Mouse (Mus musculus) hindbrain, embryonic 13.5 days (tissue): ENCODE results near the gene Lag3. TPM values are rescaled to one million over a fixed set of nuclear protein-coding genes. Genes with fewer than 3 reads are reported as not detected.
A peak's percentile ranks its signal among the peaks of the same experiment; 100 is the strongest.

Experiments
- ATAC-seq: fragments of 200-750 bp; cut with Nextera tagmentation; 2 replicates; pipeline ENCODE4 v1.8.0; 2017; ENCODE audit warnings: moderate TSS enrichment; ENCODE audit not compliant: low FRiP score
- H3K27ac ChIP-seq: fragments of 300-500 bp; sonication (generic); 2 replicates; pipeline ENCODE4 v1.5.1; 2015; ENCODE audit warnings: inconsistent platforms, mild to moderate bottlenecking, moderate library complexity
- H3K27me3 ChIP-seq: fragments of 300-500 bp; sonication (generic); 2 replicates; pipeline ENCODE4 v1.6.1; 2015; ENCODE audit warnings: mild to moderate bottlenecking, inconsistent platforms
- H3K36me3 ChIP-seq: fragments of 300-500 bp; sonication (generic); 2 replicates; pipeline ENCODE4 v1.6.1; 2015; ENCODE audit warnings: mild to moderate bottlenecking, inconsistent platforms
- H3K4me1 ChIP-seq: fragments of 300-500 bp; sonication (generic); replicated peaks from 2 replicates; pipeline ENCODE4 v1.6.1; 2015; ENCODE audit warnings: inconsistent platforms
- H3K4me2 ChIP-seq: fragments of 300-500 bp; sonication (generic); 2 replicates; pipeline ENCODE4 v1.6.1; 2015; ENCODE audit warnings: inconsistent platforms, mild to moderate bottlenecking, moderate library complexity
- H3K4me3 ChIP-seq: fragments of 300-500 bp; sonication (generic); 2 replicates; pipeline ENCODE4 v1.5.1; 2015; ENCODE audit warnings: mild to moderate bottlenecking, inconsistent platforms
- H3K9ac ChIP-seq: fragments of 300-500 bp; sonication (generic); 2 replicates; pipeline ENCODE4 v1.6.1; 2015; ENCODE audit warnings: mild to moderate bottlenecking, inconsistent platforms
- H3K9me3 ChIP-seq: fragments of 300-500 bp; sonication (generic); 2 replicates; pipeline ENCODE4 v1.6.1; 2016; ENCODE audit warnings: inconsistent platforms
- WGBS: fragments of 180-500 bp; shearing (Covaris S2); methylation state at CpG from one replicate; pipeline ENCODE4 v1.1.7; 2015; 5-methylcytosine and 5-hydroxymethylcytosine counted together
- polyA plus RNA-seq: library from polyadenylated mRNA; unstranded; fragments of >200 nt; fragmentation: Nextera tagmentation; extraction: Ambion mirVana; gene quantifications from 2 replicates; pipeline ENCODE4 v1.2.1, GENCODE M21; 2015

Lag3 gene
- polyA plus RNA-seq, 1 experiment from 2014 or later: 2.6 TPM

GRCm38 (mm10) chr6:124885956-124886381 lies 25.5 kb downstream of the Lag3 start:
- Histone ChIP-seq H3K36me3 (no peaks in the 10 kb centered on the region), H3K27me3 (no peaks in the 10 kb centered on the region), H3K4me3 (no peak overlapping the region), H3K27ac (no peak overlapping the region), H3K4me1 (0 out of 2 replicates have a peak, but pooled peaks cover 5% of the 10 kb centered on the region), H3K4me2 (no peak overlapping the region), H3K9ac (no peak overlapping the region), H3K9me3 (no peaks in the 10 kb centered on the region)
- no peak for ATAC-seq
- 95% methylated on average over 8 of the region's 8 CpGs for WGBS

- H3K4me1 ChIP-seq: 0 out of 2 replicates have a peak, but pooled peaks cover 5% of the 10 kb centered on the region
- 76% methylated on average over 10 of the region's 10 CpGs for WGBS
- no peak overlapping the region for H3K27ac ChIP-seq
- H3K27me3 ChIP-seq: no peaks in the 10 kb centered on the region
- no peak overlapping the region for H3K4me3 ChIP-seq
- H3K9ac ChIP-seq: no peak overlapping the region
- H3K9me3 ChIP-seq: no peaks in the 10 kb centered on the region
- H3K36me3 ChIP-seq: no peaks in the 10 kb centered on the region
- no peak for ATAC-seq
- H3K4me2 ChIP-seq: no peak overlapping the region
These were observed 26.6 kb downstream of the Lag3 start for GRCm38 (mm10) chr6:124884714-124885500.

GRCm38 (mm10) chr6:124883351-124883750 lies 28.2 kb downstream of the Lag3 start:
- H3K4me3 ChIP-seq: no peak overlapping the region
- no peak overlapping the region for H3K9ac ChIP-seq
- 71% methylated on average over 10 of the region's 10 CpGs for WGBS
- H3K36me3 ChIP-seq: no peaks in the 10 kb centered on the region
- no peaks in the 10 kb centered on the region for H3K9me3 ChIP-seq
- H3K27me3 ChIP-seq: no peaks in the 10 kb centered on the region
- H3K4me2 ChIP-seq: no peak overlapping the region
- 0 out of 2 replicates have a peak, but pooled peaks cover 5% of the 10 kb centered on the region for H3K4me1 ChIP-seq
- H3K27ac ChIP-seq: no peak overlapping the region
- no peak for ATAC-seq

- Histone ChIP-seq H3K36me3 (no peaks in the 10 kb centered on the region), H3K9me3 (no peaks in the 10 kb centered on the region), H3K4me1 (0 out of 2 replicates have a peak, but pooled peaks cover 5% of the 10 kb centered on the region), H3K9ac (no peak overlapping the region), H3K27ac (no peak overlapping the region), H3K4me2 (no peak overlapping the region), H3K27me3 (no peaks in the 10 kb centered on the region), H3K4me3 (no peak overlapping the region)
- no peak for ATAC-seq
- WGBS: 97% methylated on average over 9 of the region's 9 CpGs
These were observed 29.7 kb downstream of the Lag3 start for GRCm38 (mm10) chr6:124881821-124882220.

- 63% methylated on average over 6 of the region's 6 CpGs for WGBS
- ATAC-seq: no peak
- Histone ChIP-seq H3K36me3 (no peaks in the 10 kb centered on the region), H3K9ac (no peak overlapping the region), H3K4me2 (no peak overlapping the region), H3K4me3 (no peak overlapping the region), H3K9me3 (no peaks in the 10 kb centered on the region), H3K4me1 (no peaks in the 10 kb centered on the region), H3K27me3 (0 out of 2 replicates have a peak, but pooled peaks cover 5% of the 10 kb centered on the region), H3K27ac (no peak overlapping the region)
These were observed 32.1 kb downstream of the Lag3 start for GRCm38 (mm10) chr6:124879390-124879789.

GRCm38 (mm10) chr6:124874348-124874747 lies 37.2 kb downstream of the Lag3 start:
- Histone ChIP-seq H3K4me2 (no peak overlapping the region), H3K36me3 (no peaks in the 10 kb centered on the region), H3K9ac (no peak overlapping the region), H3K9me3 (no peaks in the 10 kb centered on the region), H3K4me3 (no peak overlapping the region), H3K27me3 (0 out of 2 replicates have a peak, but pooled peaks cover 5% of the 10 kb centered on the region), H3K27ac (no peak overlapping the region), H3K4me1 (no peaks in the 10 kb centered on the region)
- WGBS: 51% methylated on average over 2 of the region's 3 CpGs
- no peak for ATAC-seq

GRCm38 (mm10) chr6:124866560-124866959 lies 44.9 kb downstream of the Lag3 start:
- Histone ChIP-seq H3K27ac (no peak overlapping the region), H3K27me3 (peaks cover 4% of the 10 kb centered on the region; the same call in 1 of the 2 replicates), H3K4me3 (no peak overlapping the region), H3K36me3 (no peaks in the 10 kb centered on the region), H3K4me1 (peaks cover 49% of the 10 kb centered on the region), H3K4me2 (no peak overlapping the region), H3K9me3 (no peaks in the 10 kb centered on the region), H3K9ac (peak overlapping the region; percentile 51; the same call in 1 of the 2 replicates)
- ATAC-seq: no peak
- WGBS: 65% methylated on average over 6 of the region's 7 CpGs

GRCm38 (mm10) chr6:124865766-124866362 lies 45.6 kb downstream of the Lag3 start:
- H3K4me1 ChIP-seq: peaks cover 56% of the 10 kb centered on the region
- peaks cover 4% of the 10 kb centered on the region; the same call in 1 of the 2 replicates for H3K27me3 ChIP-seq
- H3K4me3 ChIP-seq: no peak overlapping the region
- no peak for ATAC-seq
- no peak overlapping the region for H3K4me2 ChIP-seq
- peaks cover 5% of the 10 kb centered on the region for H3K36me3 ChIP-seq
- peak overlapping the region; percentile 70 for H3K27ac ChIP-seq
- WGBS: 41% methylated on average over 18 of the region's 18 CpGs
- no peaks in the 10 kb centered on the region for H3K9me3 ChIP-seq
- peak overlapping the region; percentile 51 for H3K9ac ChIP-seq

GRCm38 (mm10) chr6:124863658-124864298 lies 47.7 kb downstream of the Lag3 start, which contains the start of gene Gpr162:
Gene Gpr162 (minus strand): TSS chr6:124863983.
- WGBS: under 1% methylated on average over 37 of the region's 43 CpGs
- Histone ChIP-seq H3K27ac (peak within 1 kb of the TSS; percentile 95), H3K9ac (peak within 1 kb of the TSS; percentile 89), H3K4me1 (peaks cover 77% of the 10 kb centered on the region), H3K9me3 (no peaks in the 10 kb centered on the region), H3K27me3 (peaks cover 4% of the 10 kb centered on the region), H3K36me3 (peaks cover 11% of the 10 kb centered on the region), H3K4me3 (peak within 1 kb of the TSS; percentile 67), H3K4me2 (peak within 1 kb of the TSS; percentile 73)
- peak; percentile 64 for ATAC-seq

- ATAC-seq: peak; percentile 30
- H3K9ac ChIP-seq: peak overlapping the region; percentile 89
These were observed 48.3 kb downstream of the Lag3 start for GRCm38 (mm10) chr6:124863125-124863657.

GRCm38 (mm10) chr6:124862406-124863124 lies 48.9 kb downstream of the Lag3 start:
- no peaks in the 10 kb centered on the region for H3K9me3 ChIP-seq
- peak overlapping the region; percentile 89 for H3K9ac ChIP-seq
- H3K4me3 ChIP-seq: peak overlapping the region; percentile 67
- 11% methylated on average over 8 of the region's 8 CpGs for WGBS
- H3K27ac ChIP-seq: peak overlapping the region; percentile 95
- no peak; the same call in 1 of the 2 replicates for ATAC-seq
- peaks cover 89% of the 10 kb centered on the region for H3K4me1 ChIP-seq
- H3K36me3 ChIP-seq: peaks cover 11% of the 10 kb centered on the region
- peaks cover 2% of the 10 kb centered on the region for H3K27me3 ChIP-seq
- peak overlapping the region; percentile 73 for H3K4me2 ChIP-seq

More at GRCm38 (mm10) chr6:124863125-124863657, 48.3 kb downstream of the Lag3 start:
- WGBS: 0% methylated on average over 11 of the region's 16 CpGs
- H3K9me3 ChIP-seq: no peaks in the 10 kb centered on the region
- peak overlapping the region; percentile 73 for H3K4me2 ChIP-seq
- peak overlapping the region; percentile 95 for H3K27ac ChIP-seq
- H3K36me3 ChIP-seq: peaks cover 11% of the 10 kb centered on the region
- peaks cover 4% of the 10 kb centered on the region for H3K27me3 ChIP-seq
- H3K4me1 ChIP-seq: peaks cover 83% of the 10 kb centered on the region
- H3K4me3 ChIP-seq: peak overlapping the region; percentile 67
